Mouse (Mus musculus) effector memory CD4-positive, alpha-beta T cell, adult 5 months (primary cell): ENCODE data around the gene Iqcn. TPM values are rescaled to one million over a fixed set of nuclear protein-coding genes. Genes with fewer than 3 reads are reported as not detected.

Experiments
- polyA plus RNA-seq: library from polyadenylated mRNA; unstranded; fragments of 100-300 nt; shearing (Covaris generic); gene quantifications from one replicate; pipeline ENCODE4 v1.2.1, GENCODE M21; 2017

Iqcn gene
- polyA plus RNA-seq: 0.11 TPM

DNA sequence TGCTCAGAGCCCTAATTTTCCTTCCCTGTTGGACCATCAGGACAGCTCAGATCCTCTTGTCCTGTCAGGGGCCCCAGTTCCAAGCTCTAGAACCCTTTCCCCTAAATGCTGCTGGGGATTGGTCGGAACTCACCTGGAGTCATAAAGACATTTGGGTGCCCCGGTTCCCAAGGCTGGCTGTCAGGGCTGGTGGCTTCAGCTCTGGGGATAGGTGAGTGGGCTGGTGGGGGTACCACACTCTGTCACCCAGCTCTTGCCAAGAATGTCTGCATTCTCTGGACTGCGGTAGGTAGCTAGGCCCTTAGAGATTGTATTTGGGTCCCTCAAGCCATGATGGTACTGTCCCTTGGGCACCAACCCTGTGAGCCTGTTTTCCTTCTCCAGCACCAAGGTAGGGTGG is at the start of gene Iqcn:
Gene Iqcn (plus strand): TSS at position 171 of the 400 bp plus-strand sequence.

GRCm38 (mm10) chr8:70660273-70660725 is 43.0 kb upstream of the Iqcn start, which contains the start of gene Pgpep1:
Gene Pgpep1, minus strand, starts transcription at chr8:70660388.

GRCm38 (mm10) chr8:70673079-70673856 is 30.0 kb upstream of the Iqcn start, which contains the start of gene Lsm4:
Gene Lsm4, plus strand, starts transcription at chr8:70673248.

DNA sequence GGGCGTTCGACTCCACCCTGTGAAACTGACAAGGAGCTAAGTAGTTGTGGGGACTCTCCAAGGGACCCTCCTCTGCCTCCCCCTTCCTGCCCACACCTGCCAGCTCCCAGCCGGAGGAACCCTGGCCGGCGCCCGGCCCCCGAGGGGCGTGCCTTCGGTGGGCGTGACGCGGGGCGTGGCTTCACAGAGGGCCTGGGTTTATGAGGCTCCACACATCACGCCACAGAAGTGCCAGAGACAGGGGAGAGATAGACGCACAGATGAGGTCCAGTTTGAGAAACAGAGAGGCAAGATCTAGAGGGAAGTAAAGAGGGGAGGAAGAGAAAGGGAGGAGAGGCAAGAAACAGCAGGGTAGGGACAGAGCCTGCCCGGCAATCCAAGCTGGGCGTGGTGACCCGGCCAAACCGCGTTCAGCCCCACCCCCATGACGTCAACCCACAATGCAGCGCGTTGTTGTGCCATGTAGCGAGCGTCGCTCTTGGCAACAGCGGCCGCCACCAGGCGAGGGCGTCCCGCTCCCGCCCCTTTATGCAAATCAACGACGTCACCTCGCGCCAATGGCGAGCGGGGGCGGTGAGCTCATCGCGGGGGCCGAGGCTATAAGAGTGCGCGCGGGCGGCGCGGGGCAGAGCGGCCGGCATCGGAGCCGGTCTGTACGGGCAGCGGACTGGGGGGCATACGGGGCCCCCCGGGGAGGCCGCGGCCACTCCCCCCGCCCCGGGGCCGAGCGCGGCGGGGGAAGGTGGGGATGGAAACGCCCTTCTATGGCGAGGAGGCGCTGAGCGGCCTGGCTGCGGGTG is 4.7 kb upstream of the Iqcn start, which contains the start of gene Jund:
Gene Jund (plus strand): TSS at position 640 of the 800 bp plus-strand sequence.

GRCm38 (mm10) chr8:70718297-70718696 is 15.0 kb downstream of the Iqcn start, which contains the start of gene Gm3336:
Gene Gm3336, plus strand, starts transcription at chr8:70718543.

GRCm38 (mm10) chr8:70723486-70724210 is 20.4 kb downstream of the Iqcn start, which contains the start of gene Pde4c:
Gene Pde4c, plus strand, starts transcription at chr8:70723720.

GRCm38 (mm10) chr8:70754043-70754870 is 51.0 kb downstream of the Iqcn start, which contains the start of gene Rab3a:
Gene Rab3a, plus strand, starts transcription at chr8:70754679.

DNA sequence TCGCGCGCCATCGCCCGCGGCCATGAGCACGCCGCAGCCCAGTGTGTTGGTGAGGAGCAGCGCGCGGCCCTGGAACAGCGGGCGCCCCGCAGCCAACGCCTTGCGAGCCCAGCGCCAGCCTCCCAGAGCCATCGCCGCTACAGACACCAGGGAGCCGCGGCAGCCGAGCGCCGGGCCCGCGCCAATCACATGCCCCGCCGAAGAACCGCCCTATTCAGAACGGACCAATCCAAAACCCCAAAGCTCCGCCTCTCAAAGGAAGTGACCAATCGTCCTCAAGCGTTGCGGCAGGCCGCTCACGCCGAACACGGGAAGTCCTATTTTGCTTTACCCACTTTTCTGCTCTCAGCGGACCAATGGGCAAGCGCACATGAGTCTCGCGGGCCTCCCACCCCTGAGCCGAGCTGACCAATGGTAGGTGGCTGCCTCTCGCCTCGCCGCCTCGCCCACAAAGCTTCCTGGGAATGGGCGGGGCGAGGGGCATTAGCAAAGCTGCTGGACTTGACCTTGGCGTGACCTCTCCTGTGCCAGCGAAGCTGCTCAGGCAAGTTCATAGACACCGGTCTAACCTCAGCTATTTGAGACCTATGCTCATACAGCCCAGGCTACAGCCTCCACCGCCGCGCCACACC is 57.6 kb downstream of the Iqcn start, which contains the start of gene Mpv17l2:
Gene Mpv17l2 (minus strand): TSS at position 172 of the 632 bp plus-strand sequence.

Other genes with a start within 250 kb of the Iqcn start
- gene Klhl26, start 226.5 kb upstream of the Iqcn start, polyA plus RNA-seq: 11.5 TPM
- gene Tmem59l, start 216.1 kb upstream of the Iqcn start, polyA plus RNA-seq: not detected
- not detected for gene Crlf1, start 210.3 kb upstream of the Iqcn start, polyA plus RNA-seq
- 64.7 TPM for gene Rex1bd, start 196.7 kb upstream of the Iqcn start, polyA plus RNA-seq
- gene Uba52, start 192.7 kb upstream of the Iqcn start, polyA plus RNA-seq: 1,340 TPM
- gene Fkbp8, start 175.7 kb upstream of the Iqcn start, polyA plus RNA-seq: 349 TPM
- 64.6 TPM for gene Kxd1, start 175.5 kb upstream of the Iqcn start, polyA plus RNA-seq
- gene Ell, start 164.0 kb upstream of the Iqcn start, polyA plus RNA-seq: 37.6 TPM
- 84.8 TPM for gene Isyna1, start 109.1 kb upstream of the Iqcn start, polyA plus RNA-seq
- 113 TPM for gene Ssbp4, start 94.6 kb upstream of the Iqcn start, polyA plus RNA-seq
- 0.26 TPM for gene Lrrc25, start 87.3 kb upstream of the Iqcn start, polyA plus RNA-seq
- gene Gdf15, start 71.0 kb upstream of the Iqcn start, polyA plus RNA-seq: not detected
- gene Pgpep1, start 43.1 kb upstream of the Iqcn start, polyA plus RNA-seq: 1.1 TPM
- gene Lsm4, start 30.2 kb upstream of the Iqcn start, polyA plus RNA-seq: 250 TPM
- 1,956 TPM for gene Jund, start 4.5 kb upstream of the Iqcn start, polyA plus RNA-seq
- gene Gm3336, start 15.1 kb downstream of the Iqcn start, polyA plus RNA-seq: not detected
- gene Pde4c, start 20.3 kb downstream of the Iqcn start, polyA plus RNA-seq: not detected
- 2.3 TPM for gene Rab3a, start 51.2 kb downstream of the Iqcn start, polyA plus RNA-seq
- 35.0 TPM for gene Mpv17l2, start 57.5 kb downstream of the Iqcn start, polyA plus RNA-seq
- gene Pik3r2, start 73.3 kb downstream of the Iqcn start, polyA plus RNA-seq: 19.7 TPM
- gene Mast3, start 101.6 kb downstream of the Iqcn start, polyA plus RNA-seq: 102 TPM
- gene Il12rb1, start 105.0 kb downstream of the Iqcn start, polyA plus RNA-seq: 29.0 TPM
- gene Arrdc2, start 136.3 kb downstream of the Iqcn start, polyA plus RNA-seq: 27.6 TPM
- gene Kcnn1, start 159.8 kb downstream of the Iqcn start, polyA plus RNA-seq: not detected
- 58.5 TPM for gene Ccdc124, start 170.5 kb downstream of the Iqcn start, polyA plus RNA-seq
- gene Slc5a5, start 189.3 kb downstream of the Iqcn start, polyA plus RNA-seq: not detected
- gene Rpl18a, start 194.0 kb downstream of the Iqcn start, polyA plus RNA-seq: 6,861 TPM
- 51.3 TPM for gene Map1s, start 202.5 kb downstream of the Iqcn start, polyA plus RNA-seq